Mouse (Mus musculus): ENCODE data around the gene Rwdd4a.

Rwdd4a gene

DNA sequence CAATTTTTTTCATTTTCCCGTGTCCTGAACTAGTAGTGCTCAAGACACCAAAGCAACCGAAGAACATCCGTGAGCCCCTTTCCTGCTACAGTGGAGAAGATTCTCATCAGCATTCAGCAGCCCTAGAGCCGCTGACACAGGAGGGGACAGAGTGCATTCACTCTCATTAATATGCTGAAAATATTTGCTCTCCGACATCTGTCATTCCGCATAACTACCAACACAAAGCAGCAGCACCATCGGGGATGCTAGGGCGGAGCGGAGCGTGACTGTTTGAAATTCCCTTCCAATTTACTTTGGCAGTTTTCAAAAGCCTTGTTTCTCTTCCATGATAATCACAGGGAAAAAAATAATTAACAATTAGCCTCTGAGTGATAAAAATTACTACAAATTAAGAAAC, 56.9 kb downstream of the Rwdd4a start:
- DNase-seq: peak; percentile 46

DNA sequence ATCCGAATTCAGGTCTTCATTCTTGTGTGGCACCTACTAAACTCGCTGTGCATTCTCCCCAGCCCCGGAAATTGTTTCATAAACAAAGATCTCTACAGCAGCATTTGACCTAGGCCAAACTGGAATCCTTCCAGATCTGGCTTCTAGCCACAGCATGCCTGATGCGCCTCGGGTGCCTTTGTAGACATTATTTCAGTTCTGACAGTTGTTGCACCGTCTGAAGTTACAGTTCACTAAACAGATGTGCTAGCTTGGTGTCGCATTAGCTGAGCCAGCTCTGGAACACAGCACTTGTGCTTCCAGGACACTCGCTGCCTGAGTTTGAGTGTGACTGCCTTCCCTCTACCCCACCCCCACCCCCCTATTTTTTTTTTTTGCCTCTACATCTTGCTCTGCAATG, 67.2 kb downstream of the Rwdd4a start:
- no peak for DNase-seq

Data from retina, postnatal 1 day (tissue).